Mouse (Mus musculus) liver, postnatal 0 days (tissue): ENCODE measurements around the gene Tmem63a. TPM values are rescaled to one million over a fixed set of nuclear protein-coding genes. Genes with fewer than 3 reads are reported as not detected.

Experiments used
- ATAC-seq: fragments of 200-750 bp; cut with Nextera tagmentation; 2 replicates; pipeline ENCODE4 v1.8.0; 2017; ENCODE audit warnings: mild to moderate bottlenecking, moderate library complexity
- DNase-seq: peaks from one replicate; pipeline ENCODE4 v3.0.0-alpha.2; 2016
- H3K27ac ChIP-seq: fragments of 300-500 bp; sonication (generic); 2 replicates; pipeline ENCODE4 v1.5.1; 2014; ENCODE audit warnings: antibody characterized with exemption, moderate library complexity, mild to moderate bottlenecking, low read depth
- H3K27me3 ChIP-seq: fragments of 300-500 bp; sonication (generic); 2 replicates; pipeline ENCODE4 v1.6.1; 2014; ENCODE audit warnings: low read length, control low read depth, mixed read lengths; ENCODE audit not compliant: insufficient read depth
- H3K36me3 ChIP-seq: fragments of 300-500 bp; sonication (generic); replicated peaks from 2 replicates; pipeline ENCODE4 v1.6.1; 2014; ENCODE audit warnings: mild to moderate bottlenecking, control low read depth, low read length, moderate library complexity, mixed read lengths; ENCODE audit not compliant: insufficient read depth
- H3K4me1 ChIP-seq: fragments of 300-500 bp; sonication (generic); 2 replicates; pipeline ENCODE4 v1.6.1; 2014; ENCODE audit warnings: antibody characterized with exemption, mild to moderate bottlenecking, control low read depth; ENCODE audit not compliant: insufficient read depth
- H3K4me2 ChIP-seq: fragments of 300-500 bp; sonication (generic); 2 replicates; pipeline ENCODE4 v1.6.1; 2014; ENCODE audit warnings: low read depth, mild to moderate bottlenecking, low read length, moderate library complexity, mixed read lengths
- H3K4me3 ChIP-seq: fragments of 300-500 bp; sonication (generic); 2 replicates; pipeline ENCODE4 v1.5.1; 2014; ENCODE audit warnings: low read depth, low read length
- H3K9ac ChIP-seq: fragments of 300-500 bp; sonication (generic); replicated peaks from 2 replicates; pipeline ENCODE4 v1.6.1; 2014; ENCODE audit warnings: mild to moderate bottlenecking, moderate library complexity
- H3K9me3 ChIP-seq: fragments of 300-500 bp; sonication (generic); 2 replicates; pipeline ENCODE4 v1.6.1; 2016; ENCODE audit warnings: mild to moderate bottlenecking, control low read depth, low read length, mixed read lengths
- CTCF ChIP-seq: sonication (generic); IDR thresholded peaks from 2 replicates; pipeline ENCODE4 v1.5.1; 2016; ENCODE audit warnings: antibody characterized with exemption, low read depth
- EP300 ChIP-seq: IDR thresholded peaks from 2 replicates; pipeline ENCODE4 v1.6.1; 2016; ENCODE audit warnings: antibody characterized with exemption, low read depth, mild to moderate bottlenecking
- WGBS: fragments of 180-500 bp; shearing (Covaris S2); extraction: QIAGEN DNeasy Blood & Tissue Kit; methylation state at CpG from one replicate; pipeline ENCODE4 v1.1.7; 2014; ENCODE audit not compliant: insufficient replicate concordance; 5-methylcytosine and 5-hydroxymethylcytosine counted together
- polyA plus RNA-seq: library from polyadenylated mRNA; unstranded; fragments of >200 nt; fragmentation: Nextera tagmentation; extraction: Ambion mirVana; gene quantifications from 2 replicates; pipeline ENCODE4 v1.2.1, GENCODE M21; 2015

Tmem63a gene
- polyA plus RNA-seq, 1 experiment from 2014 or later, result 7.4 TPM

- no peak for DNase-seq
- 38% methylated on average over 20 of the region's 20 CpGs for WGBS
- Histone ChIP-seq H3K27me3 (no peaks in the 10 kb centered on the region), H3K36me3 (peaks cover 17% of the 10 kb centered on the region), H3K4me3 (peak overlapping the region; percentile 1; the same call in 1 of the 2 replicates), H3K4me1 (peaks cover 14% of the 10 kb centered on the region), H3K4me2 (peak overlapping the region; percentile 57), H3K27ac (no peak overlapping the region), H3K9ac (peak overlapping the region; percentile 35; the same call in 1 of the 2 replicates), H3K9me3 (no peaks in the 10 kb centered on the region)
- no peak for TF ChIP-seq CTCF
- TF ChIP-seq EP300, result no peak
- ATAC-seq, result peak; percentile 60
Measured at GRCm38 (mm10) chr1:180911653-180912287, 30.4 kb upstream of the Tmem63a start.

DNA sequence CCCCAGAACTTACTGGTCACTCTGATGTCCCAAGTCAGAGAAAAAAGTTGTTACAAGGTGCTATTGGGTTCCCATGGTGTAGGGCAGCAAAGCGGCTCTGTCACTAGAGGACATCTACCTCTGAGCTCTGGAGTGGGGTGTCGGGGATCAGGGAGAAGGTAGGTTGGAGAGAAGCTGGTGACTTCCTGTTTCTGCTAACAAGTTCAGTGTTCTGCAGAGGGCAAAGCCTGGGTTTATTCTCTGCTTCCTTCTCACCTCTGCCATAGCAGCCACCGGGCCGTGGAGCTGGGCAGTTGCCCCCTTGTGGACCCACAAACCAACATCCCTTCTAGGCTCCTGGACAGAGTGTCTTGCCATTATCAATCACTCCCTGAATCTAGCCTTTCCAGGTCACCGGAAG is 29.4 kb upstream of the Tmem63a start:
- H3K4me2 ChIP-seq, result no peak overlapping the region
- TF ChIP-seq CTCF (0 out of 2 replicates have a peak, but pooled peaks have one; percentile 6), EP300 (no peak)
- H3K27ac ChIP-seq, result no peak overlapping the region
- H3K9ac ChIP-seq, result no peak overlapping the region
- H3K36me3 ChIP-seq, result peaks cover 7% of the 10 kb centered on the region
- H3K4me1 ChIP-seq, result peaks cover 14% of the 10 kb centered on the region
- no peak for ATAC-seq
- no peaks in the 10 kb centered on the region for H3K27me3 ChIP-seq
- no peak overlapping the region for H3K4me3 ChIP-seq
- WGBS, result 58% methylated on average over 5 of the region's 5 CpGs
- no peak for DNase-seq
- H3K9me3 ChIP-seq, result no peaks in the 10 kb centered on the region

DNA sequence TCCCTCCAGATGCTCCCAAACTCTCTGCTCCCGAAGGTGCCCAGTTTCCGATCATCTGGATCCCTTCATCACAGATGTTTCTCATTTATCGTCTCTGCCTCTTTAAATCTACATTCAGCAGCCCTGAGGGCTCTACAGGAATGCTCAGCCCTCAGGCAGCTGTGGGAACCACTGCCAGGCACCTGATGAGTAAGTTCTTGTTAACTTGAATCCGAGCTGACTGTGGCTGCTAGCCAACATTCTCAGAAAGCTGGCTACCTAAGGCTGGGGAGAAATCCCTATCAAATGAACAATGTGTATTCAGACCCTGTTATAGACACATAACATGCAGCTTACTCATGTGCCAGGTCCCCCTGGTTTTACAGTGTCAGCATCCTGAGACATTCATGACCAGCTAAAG is 28.3 kb upstream of the Tmem63a start:
- H3K4me1 ChIP-seq, result peaks cover 14% of the 10 kb centered on the region
- ATAC-seq (no peak), DNase-seq (no peak)
- H3K27me3 ChIP-seq, result no peaks in the 10 kb centered on the region
- no peaks in the 10 kb centered on the region for H3K9me3 ChIP-seq
- H3K36me3 ChIP-seq, result no peaks in the 10 kb centered on the region
- no peak overlapping the region for H3K9ac ChIP-seq
- H3K27ac ChIP-seq, result no peak overlapping the region
- TF ChIP-seq EP300 (no peak), CTCF (no peak)
- H3K4me2 ChIP-seq, result no peak overlapping the region
- 74% methylated on average over 4 of the region's 4 CpGs for WGBS
- H3K4me3 ChIP-seq, result no peak overlapping the region

DNA sequence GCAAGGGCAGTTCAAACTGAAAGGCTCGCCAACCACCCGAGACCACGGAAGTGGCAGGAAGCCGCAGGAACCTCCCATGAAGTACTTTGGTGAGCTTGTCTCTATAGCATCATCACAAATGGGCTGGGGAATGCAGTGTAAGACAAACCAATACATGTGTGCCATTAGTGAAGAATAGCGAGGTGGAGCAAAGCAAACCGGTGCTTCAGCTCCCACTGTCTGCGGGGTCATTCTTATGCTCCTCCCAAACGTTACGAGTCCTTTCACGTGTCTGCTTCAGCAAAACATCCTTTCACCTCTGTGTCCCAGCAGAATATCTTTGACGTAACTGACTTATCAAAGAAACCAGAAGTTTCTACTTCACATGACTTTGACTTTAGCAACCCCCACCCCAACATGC is 25.7 kb upstream of the Tmem63a start:
- TF ChIP-seq EP300 (no peak), CTCF (no peak)
- ATAC-seq (no peak), DNase-seq (no peak)
- Histone ChIP-seq H3K27me3 (no peaks in the 10 kb centered on the region), H3K27ac (no peak overlapping the region), H3K9me3 (no peaks in the 10 kb centered on the region), H3K4me3 (no peak overlapping the region), H3K9ac (no peak overlapping the region), H3K36me3 (no peaks in the 10 kb centered on the region), H3K4me2 (no peak overlapping the region), H3K4me1 (peaks cover 11% of the 10 kb centered on the region)
- WGBS, result 65% methylated on average over 11 of the region's 11 CpGs

DNA sequence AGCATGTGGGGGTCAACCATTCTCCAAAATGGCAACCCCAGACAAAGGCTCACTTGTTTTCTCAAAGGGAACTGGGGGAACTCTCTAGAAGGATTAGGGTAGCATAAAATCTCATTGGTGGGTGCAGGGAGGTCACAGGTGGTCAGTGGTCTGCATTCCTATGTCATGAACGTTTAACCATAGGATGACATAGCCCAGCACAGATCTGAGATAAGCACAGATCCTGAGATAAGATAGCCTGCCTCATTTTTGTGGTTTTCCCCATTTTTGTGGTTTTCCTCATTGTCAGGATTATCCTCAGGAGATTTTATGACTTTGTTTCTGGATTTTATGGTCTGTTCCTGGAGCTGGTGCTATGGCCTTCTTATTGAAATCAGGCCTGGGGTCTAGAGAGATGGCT is 25.1 kb upstream of the Tmem63a start:
- H3K4me2 ChIP-seq, result no peak overlapping the region
- no peaks in the 10 kb centered on the region for H3K9me3 ChIP-seq
- ATAC-seq (no peak), DNase-seq (no peak)
- 12% methylated on average over 1 of the region's 1 CpGs for WGBS
- peaks cover 6% of the 10 kb centered on the region for H3K4me1 ChIP-seq
- no peak overlapping the region for H3K4me3 ChIP-seq
- no peaks in the 10 kb centered on the region for H3K27me3 ChIP-seq
- no peak for TF ChIP-seq EP300
- no peak for TF ChIP-seq CTCF
- no peak overlapping the region for H3K27ac ChIP-seq
- no peaks in the 10 kb centered on the region for H3K36me3 ChIP-seq
- no peak overlapping the region for H3K9ac ChIP-seq

- Histone ChIP-seq H3K36me3 (no peaks in the 10 kb centered on the region), H3K9ac (no peak overlapping the region), H3K4me1 (no peaks in the 10 kb centered on the region), H3K27me3 (no peaks in the 10 kb centered on the region), H3K27ac (no peak overlapping the region), H3K9me3 (no peaks in the 10 kb centered on the region), H3K4me2 (no peak overlapping the region), H3K4me3 (no peak overlapping the region)
- DNase-seq (peak; percentile 73), ATAC-seq (peak; percentile 60; the same call in 1 of the 2 replicates)
- 45% methylated on average over 8 of the region's 8 CpGs for WGBS
- TF ChIP-seq EP300, result no peak
- peak; percentile 87 for TF ChIP-seq CTCF
Measured at GRCm38 (mm10) chr1:180919686-180920085, 22.5 kb upstream of the Tmem63a start.
